Mouse (Mus musculus): Measurements from ENCODE around the gene Gramd2. TPM values are rescaled to one million over a fixed set of nuclear protein-coding genes. Genes with fewer than 3 reads are reported as not detected.
A peak's percentile ranks its signal among the peaks of the same experiment; 100 is the strongest.
"Not testable (repeated sequence)": the region's sequence is repeated elsewhere in the genome, so short reads cannot be mapped to it uniquely, and the experiment has no call there.

Gene Gramd2
- total RNA-seq, 1 experiment from 2014 or later, result 0.12 TPM

DNA sequence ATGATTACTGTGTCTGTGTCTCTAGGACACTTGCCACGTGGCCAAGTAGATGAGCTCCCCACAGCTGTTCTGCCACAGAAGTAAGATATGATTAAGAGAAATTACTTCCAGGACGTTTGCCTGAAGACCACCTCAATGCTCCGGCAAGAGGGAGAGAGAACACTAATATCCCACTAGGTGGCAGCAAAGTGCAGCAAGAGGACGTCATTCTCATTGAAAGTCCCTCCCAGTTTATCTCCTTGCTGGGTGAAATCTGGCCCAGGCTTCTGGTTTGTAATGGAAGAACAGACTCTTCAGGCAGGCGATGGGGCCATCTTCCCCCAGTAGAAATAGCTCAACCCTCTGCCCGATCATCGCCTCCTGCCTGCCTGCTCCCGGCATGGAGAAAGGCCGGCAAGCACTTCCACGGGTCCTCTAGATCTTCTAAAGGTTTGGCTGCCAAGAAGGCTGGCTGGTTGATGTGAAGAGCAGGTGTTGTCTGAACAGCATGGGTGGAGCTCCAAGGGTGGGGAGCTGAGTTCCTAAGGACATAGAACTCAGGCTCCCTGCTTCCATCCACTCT lies 43.2 kb downstream of the Gramd2 start:
- peak; percentile 37 for DNase-seq

- DNase-seq, result no peak
Observed at GRCm38 (mm10) chr9:59723791-59724442, 44.0 kb downstream of the Gramd2 start.

GRCm38 (mm10) chr9:59725515-59725914 lies 45.6 kb downstream of the Gramd2 start:
- DNase-seq, result no peak

DNA sequence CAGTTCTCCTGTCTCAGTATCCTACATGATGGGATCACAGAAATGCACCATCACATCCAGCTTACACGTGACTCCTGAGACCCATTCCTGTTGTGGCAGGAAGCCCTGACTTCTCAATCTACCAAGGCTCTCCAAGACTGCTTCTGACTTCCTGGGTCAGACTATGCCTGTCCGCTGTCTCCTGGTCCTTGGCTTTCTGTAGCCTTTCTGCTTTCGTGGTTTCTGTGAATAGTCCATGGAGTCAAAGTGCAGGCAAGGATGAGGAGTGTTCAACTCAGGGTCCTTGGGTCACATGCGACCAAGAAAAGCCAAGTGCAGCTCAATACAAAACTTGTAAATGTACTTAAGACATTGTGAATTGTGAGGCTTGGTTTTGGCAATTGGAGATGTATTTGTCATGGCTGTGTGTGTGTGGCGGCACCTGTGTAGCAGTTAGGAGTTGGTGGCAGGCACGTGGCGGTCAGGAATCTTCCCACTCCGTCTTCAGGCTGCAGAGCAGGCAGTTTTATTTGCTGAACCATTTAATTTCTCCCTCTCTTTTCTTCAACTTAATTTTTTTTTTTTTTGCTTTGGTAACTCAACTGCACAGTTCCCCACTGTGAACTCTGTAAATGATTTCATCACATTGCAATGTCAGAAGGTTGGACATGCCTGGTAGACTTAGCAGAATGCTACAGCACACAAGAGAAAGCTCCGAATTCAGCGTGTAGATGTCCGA lies 47.8 kb downstream of the Gramd2 start:
- no peak for DNase-seq

DNA sequence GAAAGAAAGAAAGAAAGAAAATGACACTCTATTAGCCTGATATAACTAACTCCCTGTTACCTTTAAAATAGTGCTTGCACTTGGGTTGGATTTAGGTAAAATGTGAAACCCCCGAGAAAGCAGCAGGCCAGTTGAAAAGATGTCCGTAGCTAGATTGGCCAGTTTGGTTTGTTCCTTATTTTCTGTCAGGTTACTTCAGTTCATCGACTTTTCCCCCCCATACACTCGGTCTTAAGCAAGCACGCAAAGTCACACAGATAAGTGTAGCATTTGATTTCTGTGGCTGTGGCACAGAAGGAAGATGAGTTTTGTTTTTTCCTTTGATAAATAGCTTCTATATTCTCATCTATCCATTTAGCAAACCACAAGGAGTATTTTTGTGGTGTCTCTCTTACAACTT lies 51.2 kb downstream of the Gramd2 start:
- DNase-seq, result no peak

DNA sequence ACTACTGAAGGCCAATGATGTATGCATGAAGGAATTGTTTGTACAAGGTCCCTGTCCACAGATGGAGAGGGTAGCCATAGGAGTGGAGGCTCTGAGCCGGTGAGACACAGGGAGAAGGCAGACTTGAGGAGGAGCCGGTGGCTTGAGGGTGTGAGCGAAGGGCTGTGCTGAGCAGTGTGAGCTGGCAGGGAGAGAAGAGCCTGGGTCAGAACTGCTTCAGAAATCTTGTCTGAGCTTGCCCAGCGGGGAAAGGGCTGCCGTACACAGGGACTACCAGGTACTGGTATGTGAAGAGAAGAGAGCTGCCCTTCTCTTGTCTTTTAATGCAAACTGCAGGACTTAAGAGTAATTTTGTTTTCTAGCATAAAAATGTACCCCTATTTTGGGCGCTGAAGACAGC lies 53.1 kb downstream of the Gramd2 start:
- DNase-seq, result no peak

DNA sequence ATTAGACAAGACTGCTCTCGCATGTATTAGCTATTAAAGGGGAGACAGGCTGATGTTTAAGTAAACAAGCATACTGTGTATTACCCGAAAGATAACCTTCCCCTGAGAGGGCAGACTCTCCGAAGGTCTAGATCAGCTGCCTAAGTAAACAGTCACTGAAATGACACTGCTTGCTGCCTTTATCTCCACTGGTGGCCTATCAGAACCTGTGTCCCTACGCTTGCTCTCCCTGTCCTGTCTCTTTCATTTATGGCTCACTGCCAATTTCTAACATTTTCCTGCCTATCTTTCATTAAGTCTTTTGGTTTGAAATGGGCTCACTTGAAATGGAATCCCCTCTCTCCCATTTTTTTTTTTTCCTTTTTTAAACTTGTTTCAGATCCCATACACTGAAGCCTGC lies 55.5 kb downstream of the Gramd2 start:
- DNase-seq, result no peak

DNA sequence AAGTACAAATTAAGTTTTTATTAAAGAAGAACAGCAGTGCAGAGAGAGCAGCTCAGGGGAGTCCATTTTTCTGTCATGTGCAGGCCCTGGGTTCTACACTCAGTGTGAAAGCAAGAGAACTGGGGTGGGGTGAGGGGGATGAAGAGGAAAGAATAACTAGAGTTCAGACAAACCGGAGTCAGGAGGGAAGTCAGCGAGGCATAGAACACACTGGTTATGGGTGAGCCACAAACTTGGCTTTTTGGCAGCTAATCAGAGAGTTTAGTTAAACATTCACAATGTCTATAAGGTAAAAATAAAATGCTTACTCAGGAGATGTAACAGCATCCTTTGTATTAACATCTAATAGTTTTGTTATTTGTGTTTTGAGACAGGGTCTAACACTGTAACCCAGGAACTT lies 60.6 kb downstream of the Gramd2 start:
- DNase-seq, result no peak

GRCm38 (mm10) chr9:59743903-59744302 lies 64.0 kb downstream of the Gramd2 start:
- DNase-seq, result no peak

- no peak for DNase-seq
Observed at GRCm38 (mm10) chr9:59748387-59748786, 68.4 kb downstream of the Gramd2 start.

GRCm38 (mm10) chr9:59748969-59749368 lies 69.0 kb downstream of the Gramd2 start:
- DNase-seq, result no peak

DNA sequence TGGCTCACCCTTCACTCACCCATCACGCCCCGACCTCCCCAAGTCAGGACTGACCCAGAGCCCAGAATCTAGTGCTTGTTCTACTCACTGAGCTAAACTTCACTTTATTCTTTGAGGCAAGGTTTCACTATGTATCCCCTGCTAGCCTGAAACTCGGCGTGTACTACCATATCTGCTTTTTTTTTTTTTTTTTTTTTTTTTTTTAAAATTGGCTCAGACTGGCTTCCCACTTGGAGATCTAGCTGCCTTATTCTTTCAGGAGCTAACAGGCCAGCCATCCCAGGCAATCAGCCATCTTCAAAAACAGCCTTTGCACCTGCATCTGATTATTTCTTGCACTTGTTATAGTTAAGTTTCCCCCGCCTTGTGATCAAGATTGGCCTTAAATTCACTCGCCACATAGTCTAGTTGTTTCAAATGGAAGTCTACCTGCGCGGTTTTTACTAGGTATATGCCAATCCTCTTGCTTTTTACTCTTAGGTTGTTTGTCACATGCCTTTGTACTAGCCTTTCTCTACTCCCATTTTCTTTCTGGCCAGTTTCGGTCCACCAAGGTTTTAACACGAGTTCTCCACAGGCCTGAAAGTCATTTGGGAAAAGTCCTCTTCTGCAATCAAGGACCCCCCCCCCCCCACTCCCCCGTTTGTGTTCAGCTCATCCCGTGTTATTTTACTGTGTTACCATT lies 69.8 kb downstream of the Gramd2 start:
- DNase-seq, result no peak

DNA sequence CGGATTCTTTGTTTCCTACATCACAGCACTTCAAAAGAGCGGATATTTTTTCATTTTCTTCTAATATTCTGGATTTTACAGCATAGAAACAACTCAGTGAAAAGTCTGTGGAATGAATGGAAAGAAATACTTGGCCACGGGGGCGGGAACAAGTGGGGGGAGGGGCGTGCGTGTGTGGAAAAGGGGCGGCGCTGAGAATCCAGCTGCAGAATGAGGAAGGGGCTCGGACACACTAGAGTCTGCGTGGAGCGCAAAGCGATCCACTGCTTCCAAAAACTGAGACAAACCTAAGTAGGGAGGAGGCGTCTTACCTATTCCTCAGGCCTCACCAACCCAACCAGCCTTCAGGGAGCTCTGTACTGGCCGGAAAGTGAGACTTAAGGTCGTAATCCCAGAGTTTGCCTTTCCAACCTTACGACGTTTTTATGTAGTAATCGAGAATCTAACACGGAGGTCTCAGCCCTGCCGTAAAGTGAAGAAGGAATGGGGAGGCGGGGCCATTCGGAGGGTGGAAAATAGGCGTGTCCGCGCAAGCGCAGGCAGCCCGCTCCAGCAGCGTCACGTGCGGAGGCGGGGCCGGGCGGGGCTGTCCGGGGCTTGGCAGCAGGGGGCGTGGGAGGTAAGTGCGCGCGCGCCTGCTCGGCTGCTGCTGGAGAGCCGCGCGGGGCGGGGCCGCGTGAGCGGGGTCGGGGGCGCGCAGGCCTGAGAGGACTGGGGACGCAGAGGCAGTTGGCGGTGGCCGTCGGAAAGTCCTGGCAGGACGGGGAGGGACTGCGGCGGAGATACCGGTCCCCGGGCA lies 70.5 kb downstream of the Gramd2 start, which contains the start of the genes Senp8 and Myo9a:
Gene Senp8, minus strand, starts transcription at position 444 of the 799 bp plus-strand sequence.
Gene Myo9a, plus strand, starts transcription at position 630 of the 799 bp plus-strand sequence.
- DNase-seq, result peak; percentile 100

GRCm38 (mm10) chr9:59751066-59751581 lies 71.2 kb downstream of the Gramd2 start:
- peak; percentile 91 for DNase-seq

GRCm38 (mm10) chr9:59751966-59752365 lies 72.0 kb downstream of the Gramd2 start:
- no peak for DNase-seq

DNA sequence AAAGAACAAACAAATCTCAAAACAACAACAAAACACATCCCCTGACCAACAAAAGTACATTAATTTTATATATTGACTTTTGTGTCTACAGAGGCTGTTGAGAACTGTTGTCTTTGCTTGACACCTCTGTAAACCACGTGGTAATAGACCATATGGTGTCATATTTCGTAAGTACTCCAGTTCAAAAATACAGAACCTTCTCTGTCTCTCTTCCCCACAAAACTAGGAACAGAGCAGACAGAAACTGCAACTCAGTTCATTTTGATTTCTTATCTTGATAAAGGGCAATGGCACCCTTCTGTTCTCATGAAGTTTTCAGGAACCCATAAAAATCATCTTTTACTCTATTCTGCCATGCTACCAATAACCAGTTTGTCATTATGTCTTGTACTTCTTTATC lies 75.3 kb downstream of the Gramd2 start:
- DNase-seq, result no peak

DNA sequence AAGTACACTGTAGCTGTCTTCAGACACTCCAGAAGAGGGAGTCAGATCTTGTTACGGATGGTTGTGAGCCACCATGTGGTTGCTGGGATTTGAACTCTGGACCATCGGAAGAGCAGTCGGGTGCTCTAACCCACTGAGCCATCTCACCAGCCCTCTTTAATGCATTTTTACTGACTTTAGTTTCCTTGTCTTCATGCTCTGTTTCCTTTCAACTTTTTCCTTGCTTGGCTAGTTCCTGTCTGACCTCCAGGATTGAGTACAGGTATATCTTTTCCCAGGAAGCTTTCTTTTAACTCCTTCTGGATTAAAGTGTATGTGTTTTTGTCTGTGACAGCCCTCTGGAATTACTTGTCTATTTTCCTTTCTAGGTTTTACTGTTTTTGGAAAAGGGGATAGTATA lies 77.1 kb downstream of the Gramd2 start:
- DNase-seq, result not testable (repeated sequence)

DNA sequence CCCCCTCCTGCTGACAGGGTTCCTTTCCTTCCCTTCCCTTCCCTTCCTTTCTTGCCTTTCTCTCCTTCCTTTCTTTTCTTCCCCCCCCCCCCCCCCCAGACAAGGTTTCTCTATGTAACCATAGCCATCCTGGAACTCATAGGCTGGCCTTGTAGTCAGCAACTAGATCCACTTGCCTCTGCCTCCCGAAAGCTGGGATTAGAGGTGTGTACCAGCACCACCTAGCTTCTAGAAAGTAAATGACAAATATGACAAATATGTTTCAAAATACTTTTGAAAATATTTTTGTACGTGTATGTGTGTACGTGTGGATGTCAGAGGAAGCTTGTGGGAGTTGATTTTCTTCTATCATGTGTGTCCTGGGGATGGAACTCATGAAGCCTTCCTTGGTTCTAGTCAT lies 80.6 kb downstream of the Gramd2 start:
- DNase-seq, result no peak

GRCm38 (mm10) chr9:59766966-59767461 lies 87.1 kb downstream of the Gramd2 start:
- DNase-seq, result not testable (repeated sequence)

Measured in adrenal gland, postnatal 25 days (tissue).